Mouse (Mus musculus): ENCODE measurements around the gene Susd6. TPM values are rescaled to one million over a fixed set of nuclear protein-coding genes. Genes with fewer than 3 reads are reported as not detected.

The Susd6 gene
- polyA plus RNA-seq, 1 experiment from 2014 or later = 11.7 TPM

DNA sequence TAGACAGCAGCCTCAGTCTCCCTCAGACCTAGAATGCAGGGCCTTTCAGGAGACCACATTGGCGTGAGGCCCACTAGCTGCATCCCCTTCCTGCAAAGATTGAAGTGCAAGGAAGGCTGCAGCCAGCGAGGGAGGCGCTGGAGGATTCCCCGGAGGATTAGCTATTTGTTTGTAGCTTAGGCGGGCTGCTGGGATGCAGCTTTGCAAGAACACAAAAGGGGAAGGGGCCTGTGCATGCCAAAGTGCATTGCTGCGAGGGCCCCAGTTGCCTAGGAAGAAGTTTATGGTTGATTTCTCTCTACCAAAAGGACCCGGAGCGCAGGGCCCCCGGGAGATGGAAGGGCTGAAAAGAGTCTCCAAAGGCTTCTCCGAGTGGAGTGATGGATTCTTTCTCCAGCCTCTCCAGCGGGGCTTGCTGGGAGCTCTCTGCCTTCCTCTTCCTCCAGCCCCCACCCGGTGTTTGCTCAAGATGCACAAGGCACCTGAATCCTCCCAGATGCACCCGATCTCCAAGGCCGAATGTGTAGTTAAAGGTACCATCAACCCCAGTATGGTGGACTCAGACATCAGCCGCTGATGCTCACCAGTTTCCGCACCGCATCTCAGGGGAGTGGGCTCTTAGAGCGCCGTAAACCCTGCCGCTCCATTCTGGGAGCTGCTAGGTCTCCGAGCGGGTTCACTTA is 30.5 kb upstream of the Susd6 start:
- Histone ChIP-seq H3K27me3 (replicated peaks; ENCODE audit: control insufficient read depth, insufficient read depth, low read length) (no peaks in the 10 kb centered on the region), H3K36me3 (ENCODE audit: control insufficient read depth, insufficient read depth, low read length) (peaks cover 42% of the 10 kb centered on the region), H3K4me2 (ENCODE audit: low read length) (peak overlapping the region; percentile 66), H3K4me1 (ENCODE audit: control insufficient read depth, insufficient read depth, low read length) (peaks cover 5% of the 10 kb centered on the region), H3K4me3 (ENCODE audit: low read depth, low read length) (peak overlapping the region; percentile 57), H3K9ac (ENCODE audit: low read length) (peak overlapping the region; percentile 84), H3K27ac (ENCODE audit: low read depth, low read length) (peak overlapping the region; percentile 98), H3K9me3 (replicated peaks; ENCODE audit: control insufficient read depth, low read length) (peaks cover 38% of the 10 kb centered on the region)
- peak; percentile 90 for DNase-seq (ENCODE audit: low spot score)
- ATAC-seq = peak; percentile 69
- WGBS = under 1% methylated on average over 22 of the region's 22 CpGs

DNA sequence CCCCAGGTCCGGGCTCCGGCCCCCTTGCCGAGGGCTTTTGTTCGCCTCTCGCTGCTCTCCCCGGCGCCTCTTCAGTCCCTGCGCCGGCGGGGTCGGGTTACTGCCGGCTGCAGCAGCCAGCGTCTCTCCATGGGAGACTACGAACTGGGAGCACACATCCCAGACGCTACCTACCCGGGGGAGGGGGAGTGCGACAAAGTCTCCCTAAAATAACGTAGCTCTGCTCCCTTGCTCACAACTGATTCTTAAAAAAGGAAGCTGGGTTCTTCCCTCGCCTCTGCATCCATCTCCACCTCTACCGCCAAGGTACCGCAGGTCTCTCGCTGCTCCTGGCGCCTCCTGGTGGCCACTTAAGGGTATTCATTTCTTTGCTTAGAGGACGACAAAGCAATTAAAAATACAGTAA is 29.9 kb upstream of the Susd6 start, which contains the start of gene Ccdc177:
Ccdc177 (minus strand) TSS at position 292 of the 406 bp plus-strand sequence.
- Histone ChIP-seq H3K4me1 (ENCODE audit: control insufficient read depth, insufficient read depth, low read length) (peaks cover 5% of the 10 kb centered on the region), H3K27me3 (replicated peaks; ENCODE audit: control insufficient read depth, insufficient read depth, low read length) (no peaks in the 10 kb centered on the region), H3K36me3 (ENCODE audit: control insufficient read depth, insufficient read depth, low read length) (peaks cover 37% of the 10 kb centered on the region), H3K27ac (ENCODE audit: low read depth, low read length) (peak within 1 kb of the TSS; percentile 98), H3K4me2 (ENCODE audit: low read length) (peak within 1 kb of the TSS; percentile 66), H3K9ac (ENCODE audit: low read length) (peak within 1 kb of the TSS; percentile 84), H3K9me3 (replicated peaks; ENCODE audit: control insufficient read depth, low read length) (peaks cover 36% of the 10 kb centered on the region), H3K4me3 (ENCODE audit: low read depth, low read length) (peak within 1 kb of the TSS; percentile 57)
- under 1% methylated on average over 24 of the region's 24 CpGs for WGBS
- DNase-seq (ENCODE audit: low spot score) (peak; percentile 94), ATAC-seq (peak; percentile 83)

DNA sequence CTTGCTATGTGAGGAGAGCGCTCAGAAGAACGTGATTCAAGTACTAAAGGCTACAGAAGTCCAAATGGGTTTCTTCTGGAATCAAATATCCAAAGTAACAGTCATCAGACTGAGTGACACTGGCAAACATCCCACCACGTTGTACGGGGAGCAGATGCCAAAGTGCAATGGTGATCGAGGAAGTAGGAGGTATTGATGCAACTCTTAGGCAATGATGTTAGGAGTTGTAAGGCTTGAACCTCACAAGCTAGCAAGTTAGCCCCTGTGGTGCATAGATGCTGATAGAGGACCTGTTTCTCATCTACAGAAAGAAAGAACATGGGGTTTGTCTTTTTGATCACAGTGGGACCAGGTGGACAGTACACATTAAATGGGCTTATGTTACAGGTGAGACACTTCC is 27.3 kb upstream of the Susd6 start:
- no peak overlapping the region for H3K4me2 ChIP-seq (ENCODE audit: low read length)
- DNase-seq (ENCODE audit: low spot score) (no peak), ATAC-seq (no peak)
- no peak overlapping the region for H3K4me3 ChIP-seq (ENCODE audit: low read depth, low read length)
- H3K9ac ChIP-seq (ENCODE audit: low read length) = no peak overlapping the region
- H3K4me1 ChIP-seq (ENCODE audit: control insufficient read depth, insufficient read depth, low read length) = peaks cover 5% of the 10 kb centered on the region
- no peaks in the 10 kb centered on the region for H3K27me3 ChIP-seq (replicated peaks; ENCODE audit: control insufficient read depth, insufficient read depth, low read length)
- no peak overlapping the region for H3K27ac ChIP-seq (ENCODE audit: low read depth, low read length)
- peaks cover 11% of the 10 kb centered on the region for H3K36me3 ChIP-seq (ENCODE audit: control insufficient read depth, insufficient read depth, low read length)
- H3K9me3 ChIP-seq (replicated peaks; ENCODE audit: control insufficient read depth, low read length) = peaks cover 12% of the 10 kb centered on the region
- WGBS = 88% methylated on average over 5 of the region's 5 CpGs

DNA sequence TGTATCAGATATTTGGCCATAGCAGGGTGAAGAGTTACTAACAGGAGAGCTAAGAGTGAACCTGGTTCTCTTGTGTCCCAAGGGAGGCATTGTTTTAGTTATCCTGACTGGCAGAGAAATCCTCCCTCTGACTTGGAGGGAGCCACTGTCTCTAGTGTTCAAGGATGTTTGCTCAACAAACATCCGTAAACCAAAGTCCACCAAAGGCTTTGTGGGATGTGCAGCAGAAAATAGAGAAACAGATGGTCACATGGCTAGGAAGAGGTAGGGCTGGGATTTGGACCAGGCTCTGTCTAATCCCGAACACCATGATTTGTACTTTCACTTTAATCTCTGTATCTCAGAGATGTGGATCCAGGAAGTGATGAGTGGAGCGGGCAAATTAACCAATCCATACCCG is 26.2 kb upstream of the Susd6 start:
- Histone ChIP-seq H3K4me1 (ENCODE audit: control insufficient read depth, insufficient read depth, low read length) (peaks cover 2% of the 10 kb centered on the region), H3K4me2 (ENCODE audit: low read length) (no peak overlapping the region), H3K27ac (ENCODE audit: low read depth, low read length) (no peak overlapping the region), H3K36me3 (ENCODE audit: control insufficient read depth, insufficient read depth, low read length) (no peaks in the 10 kb centered on the region; the same call in 1 of the 2 replicates), H3K9me3 (replicated peaks; ENCODE audit: control insufficient read depth, low read length) (0 out of 2 replicates have a peak, but pooled peaks cover under 1% of the 10 kb centered on the region), H3K4me3 (ENCODE audit: low read depth, low read length) (no peak overlapping the region), H3K27me3 (replicated peaks; ENCODE audit: control insufficient read depth, insufficient read depth, low read length) (no peaks in the 10 kb centered on the region), H3K9ac (ENCODE audit: low read length) (no peak overlapping the region)
- no peak for ATAC-seq
- WGBS = 87% methylated on average over 4 of the region's 4 CpGs
- no peak for DNase-seq (ENCODE audit: low spot score)

DNA sequence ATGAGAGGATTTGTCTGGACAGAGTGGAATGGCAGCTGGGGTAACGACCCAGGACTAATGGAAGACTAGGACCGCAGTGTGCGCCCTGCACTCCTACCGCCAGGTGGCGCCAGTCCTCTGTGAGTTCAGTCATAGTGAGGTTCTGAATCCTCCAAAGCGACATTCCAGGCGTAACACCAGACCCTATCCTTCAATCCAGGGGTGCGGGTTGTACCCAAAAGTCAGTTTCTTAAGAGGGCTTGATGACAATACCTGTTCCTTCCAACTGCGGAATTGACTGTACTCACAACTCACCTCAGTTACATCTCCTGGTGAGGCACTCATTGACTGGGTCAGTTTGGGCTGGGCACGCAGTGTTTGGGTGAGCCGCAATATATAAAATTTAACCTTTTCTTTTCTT is 20.6 kb upstream of the Susd6 start:
- no peaks in the 10 kb centered on the region for H3K4me1 ChIP-seq (ENCODE audit: control insufficient read depth, insufficient read depth, low read length)
- H3K4me3 ChIP-seq (ENCODE audit: low read depth, low read length) = no peak overlapping the region
- no peak overlapping the region for H3K9ac ChIP-seq (ENCODE audit: low read length)
- DNase-seq (ENCODE audit: low spot score) (peak; percentile 93), ATAC-seq (peak; percentile 88)
- no peaks in the 10 kb centered on the region for H3K27me3 ChIP-seq (replicated peaks; ENCODE audit: control insufficient read depth, insufficient read depth, low read length)
- no peak overlapping the region for H3K27ac ChIP-seq (ENCODE audit: low read depth, low read length)
- no peaks in the 10 kb centered on the region for H3K9me3 ChIP-seq (replicated peaks; ENCODE audit: control insufficient read depth, low read length)
- WGBS = 21% methylated on average over 11 of the region's 11 CpGs
- no peaks in the 10 kb centered on the region for H3K36me3 ChIP-seq (ENCODE audit: control insufficient read depth, insufficient read depth, low read length)
- H3K4me2 ChIP-seq (ENCODE audit: low read length) = no peak overlapping the region

DNA sequence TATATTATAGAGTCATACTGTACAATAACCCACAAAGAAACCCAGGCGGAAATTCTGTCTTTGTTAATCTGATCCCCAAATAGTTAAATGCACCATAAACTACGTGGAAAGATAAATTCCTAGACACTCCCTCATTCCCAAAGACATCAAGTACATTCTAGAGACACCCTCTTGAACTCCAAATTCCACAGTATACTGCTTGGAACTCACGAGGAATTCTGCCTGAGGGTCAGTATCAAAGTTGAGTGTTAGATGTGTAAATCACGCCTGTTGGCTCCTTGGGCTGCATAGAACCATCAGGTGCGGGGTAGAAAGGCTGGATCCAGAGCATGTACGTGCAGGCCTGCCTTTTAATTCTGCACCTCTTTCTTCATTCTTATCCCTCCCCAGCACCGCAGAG is 15.5 kb upstream of the Susd6 start:
- no peak overlapping the region for H3K27ac ChIP-seq (ENCODE audit: low read depth, low read length)
- no peak for ATAC-seq
- no peak for DNase-seq (ENCODE audit: low spot score)
- no peaks in the 10 kb centered on the region for H3K9me3 ChIP-seq (replicated peaks; ENCODE audit: control insufficient read depth, low read length)
- H3K36me3 ChIP-seq (ENCODE audit: control insufficient read depth, insufficient read depth, low read length) = no peaks in the 10 kb centered on the region
- no peak overlapping the region for H3K9ac ChIP-seq (ENCODE audit: low read length)
- H3K27me3 ChIP-seq (replicated peaks; ENCODE audit: control insufficient read depth, insufficient read depth, low read length) = no peaks in the 10 kb centered on the region
- H3K4me2 ChIP-seq (ENCODE audit: low read length) = no peak overlapping the region
- H3K4me3 ChIP-seq (ENCODE audit: low read depth, low read length) = no peak overlapping the region
- WGBS = 71% methylated on average over 7 of the region's 7 CpGs
- no peaks in the 10 kb centered on the region for H3K4me1 ChIP-seq (ENCODE audit: control insufficient read depth, insufficient read depth, low read length)

DNA sequence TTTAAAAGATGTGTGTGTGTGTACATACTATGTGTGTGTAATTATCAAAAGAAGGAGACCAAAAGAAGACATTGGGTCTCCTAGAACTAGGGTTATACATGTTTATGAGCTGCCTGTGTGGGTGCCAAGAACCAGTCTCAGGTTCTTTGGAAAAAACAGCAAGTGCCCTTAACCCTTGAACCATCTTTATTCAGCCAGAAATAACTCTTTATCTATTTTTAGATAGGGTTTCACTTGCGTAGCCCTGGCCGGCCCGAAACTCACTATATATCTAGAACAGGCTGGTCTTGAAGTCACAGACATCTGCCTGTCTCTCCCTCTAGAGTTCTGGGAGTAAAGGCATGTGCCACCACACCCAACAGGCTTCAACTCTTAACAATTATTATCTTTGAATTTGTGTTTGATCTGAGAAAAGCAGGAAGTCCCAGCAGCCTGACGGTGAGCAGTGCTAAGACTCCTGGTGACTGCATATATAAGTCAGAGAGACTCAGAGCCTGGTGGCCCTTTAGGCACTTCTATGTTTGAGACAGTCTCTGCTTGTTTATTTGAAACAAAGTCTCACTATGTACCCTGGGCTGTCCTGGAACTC is 14.2 kb upstream of the Susd6 start:
- Histone ChIP-seq H3K4me2 (ENCODE audit: low read length) (no peak overlapping the region), H3K36me3 (ENCODE audit: control insufficient read depth, insufficient read depth, low read length) (no peaks in the 10 kb centered on the region), H3K4me1 (ENCODE audit: control insufficient read depth, insufficient read depth, low read length) (no peaks in the 10 kb centered on the region), H3K27me3 (replicated peaks; ENCODE audit: control insufficient read depth, insufficient read depth, low read length) (no peaks in the 10 kb centered on the region), H3K4me3 (ENCODE audit: low read depth, low read length) (no peak overlapping the region), H3K9ac (ENCODE audit: low read length) (no peak overlapping the region), H3K27ac (ENCODE audit: low read depth, low read length) (no peak overlapping the region), H3K9me3 (replicated peaks; ENCODE audit: control insufficient read depth, low read length) (no peaks in the 10 kb centered on the region)
- DNase-seq (ENCODE audit: low spot score) = no peak
- no peak for ATAC-seq
- 92% methylated on average over 4 of the region's 4 CpGs for WGBS

DNA sequence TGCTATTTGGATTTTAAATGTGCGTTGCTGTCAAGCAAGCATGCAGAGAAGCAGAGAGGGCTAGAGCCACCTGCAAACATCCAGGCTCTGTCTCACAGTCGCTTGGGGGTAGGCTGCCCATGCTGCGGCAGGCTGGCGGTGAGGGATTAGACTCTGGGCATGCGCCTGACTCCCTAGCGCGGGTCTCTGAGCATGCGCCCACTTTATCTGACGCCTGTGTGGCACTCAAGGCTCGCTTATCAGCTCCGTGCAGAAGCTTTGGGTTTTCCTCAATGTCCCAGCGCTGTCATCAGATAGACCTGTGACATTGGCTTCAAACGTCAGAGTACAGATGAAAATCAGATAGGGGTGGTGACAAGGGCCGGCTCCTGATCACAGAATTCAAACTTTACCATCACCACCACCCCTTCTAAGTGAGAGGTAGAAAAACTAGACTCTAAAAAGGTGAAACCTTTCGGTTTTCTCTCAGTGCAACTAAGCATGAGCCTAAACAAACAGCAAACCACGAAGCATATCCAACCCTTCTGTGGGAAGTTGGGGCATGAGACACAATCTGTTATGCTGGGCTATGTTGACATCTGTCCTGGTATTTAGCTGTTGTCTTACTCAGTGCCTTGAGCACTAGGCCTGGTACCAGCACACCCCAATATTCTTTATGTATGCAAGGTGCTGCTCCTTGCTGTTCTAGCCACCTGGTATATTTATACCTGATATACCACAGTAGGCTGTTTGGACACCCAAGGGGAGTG is 11.9 kb upstream of the Susd6 start:
- DNase-seq (ENCODE audit: low spot score) (no peak), ATAC-seq (no peak)
- H3K36me3 ChIP-seq (ENCODE audit: control insufficient read depth, insufficient read depth, low read length) = no peaks in the 10 kb centered on the region
- H3K4me1 ChIP-seq (ENCODE audit: control insufficient read depth, insufficient read depth, low read length) = no peaks in the 10 kb centered on the region
- H3K27me3 ChIP-seq (replicated peaks; ENCODE audit: control insufficient read depth, insufficient read depth, low read length) = no peaks in the 10 kb centered on the region
- no peaks in the 10 kb centered on the region for H3K9me3 ChIP-seq (replicated peaks; ENCODE audit: control insufficient read depth, low read length)
- no peak overlapping the region for H3K9ac ChIP-seq (ENCODE audit: low read length)
- no peak overlapping the region for H3K27ac ChIP-seq (ENCODE audit: low read depth, low read length)
- H3K4me3 ChIP-seq (ENCODE audit: low read depth, low read length) = no peak overlapping the region
- 80% methylated on average over 16 of the region's 16 CpGs for WGBS
- no peak overlapping the region for H3K4me2 ChIP-seq (ENCODE audit: low read length)

DNA sequence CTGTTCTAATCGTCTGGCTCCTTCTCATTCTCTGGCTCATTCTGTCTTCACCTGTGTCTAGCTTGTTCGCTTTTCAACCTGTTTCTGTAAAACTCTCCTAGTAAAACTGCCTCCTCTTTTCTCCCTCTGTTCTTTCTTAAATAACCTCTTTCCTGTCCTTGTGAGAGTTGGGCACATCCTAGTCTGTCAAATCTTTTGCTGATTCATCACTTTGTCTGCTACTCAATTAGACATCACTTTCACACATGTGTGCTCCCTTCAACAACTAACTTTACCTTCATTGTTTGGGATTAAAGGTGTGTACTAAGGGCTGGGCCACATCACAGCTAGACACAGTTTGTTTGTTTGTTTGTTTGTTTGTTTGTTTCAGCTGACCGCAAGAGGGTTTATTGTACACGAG is 10.6 kb upstream of the Susd6 start:
- H3K4me1 ChIP-seq (ENCODE audit: control insufficient read depth, insufficient read depth, low read length) = no peaks in the 10 kb centered on the region
- H3K27ac ChIP-seq (ENCODE audit: low read depth, low read length) = no peak overlapping the region
- WGBS = 85% methylated on average over 4 of the region's 4 CpGs
- H3K4me2 ChIP-seq (ENCODE audit: low read length) = no peak overlapping the region
- no peak for ATAC-seq
- DNase-seq (ENCODE audit: low spot score) = no peak
- no peaks in the 10 kb centered on the region for H3K9me3 ChIP-seq (replicated peaks; ENCODE audit: control insufficient read depth, low read length)
- H3K27me3 ChIP-seq (replicated peaks; ENCODE audit: control insufficient read depth, insufficient read depth, low read length) = no peaks in the 10 kb centered on the region
- no peak overlapping the region for H3K4me3 ChIP-seq (ENCODE audit: low read depth, low read length)
- no peak overlapping the region for H3K9ac ChIP-seq (ENCODE audit: low read length)
- H3K36me3 ChIP-seq (ENCODE audit: control insufficient read depth, insufficient read depth, low read length) = no peaks in the 10 kb centered on the region
